Mouse (Mus musculus): ENCODE results near the gene Apold1.

- no peak for TF ChIP-seq GATA1 (IDR thresholded peaks at IDR 0.05; ENCODE audit: low read length)
- TF ChIP-seq TAL1 (IDR thresholded peaks at IDR 0.05; ENCODE audit: low read length) = no peak
Observed at GRCm38 (mm10) chr6:135024781-135025420, 43.4 kb downstream of the Apold1 start.
